Comparison of ENCODE assay signal across 21 mouse cellular contexts in genomic region chr17:26028261-26028660, GRCm38 (mm10). TPM values are rescaled to one million over a fixed set of nuclear protein-coding genes. Genes with fewer than 3 reads are reported as not detected.
DNase-seq lines count a peak whose midpoint lies in the region; ATAC-seq and TF ChIP-seq lines count a peak whose summit lies in the region.
"Had no signal": no experiment of that assay in that cellular context is flagged by ENCODE, and none has a peak within 500 bp of the region (broad histone marks: within the 10 kb centered on the region; RNA-seq: fewer than 3 reads in every experiment).

No protein-coding gene starts in this region.

- no peak for TF ChIP-seq POLR2A in CH12.LX (IDR thresholded peaks at IDR 0.05; ENCODE audit: low read depth, low read length)

- peaks cover 38% of the 10 kb centered on the region for H3K36me3 ChIP-seq in forebrain, embryonic 12.5 days (replicated peaks)
- H3K36me3 ChIP-seq in forebrain, embryonic 11.5 days (ENCODE audit: control insufficient read depth, insufficient read depth, low read length) = peaks cover 2% of the 10 kb centered on the region; the same call in 1 of the 2 replicates
- H3K36me3 ChIP-seq in hindbrain, embryonic 13.5 days = peaks cover 39% of the 10 kb centered on the region
- peaks cover 34% of the 10 kb centered on the region for H3K36me3 ChIP-seq in hindbrain, embryonic 14.5 days (replicated peaks; ENCODE audit: control insufficient read depth, insufficient read depth)
- H3K36me3 ChIP-seq in CH12.LX (replicated peaks in 1 of 2; ENCODE audit: control insufficient read depth in 1 of 2, insufficient read depth in 1 of 2, low read length in 1 of 2) = peaks cover 4 to 31% of the 10 kb centered on the region in 2 experiments
- H3K36me3 ChIP-seq in limb, embryonic 10.5 days = peaks cover 56% of the 10 kb centered on the region
- H3K36me3 ChIP-seq: intestine, embryonic 15.5 days had no signal

- no peak overlapping the region for H3K9ac ChIP-seq in forebrain, embryonic 12.5 days
- no peak overlapping the region for H3K9ac ChIP-seq in forebrain, embryonic 11.5 days (ENCODE audit: low read length)
- H3K9ac ChIP-seq in hindbrain, embryonic 13.5 days = no peak overlapping the region
- H3K9ac ChIP-seq in hindbrain, embryonic 14.5 days = no peak overlapping the region
- H3K9ac ChIP-seq in CH12.LX (ENCODE audit: insufficient read depth, low read depth) = no peak overlapping the region
- H3K9ac ChIP-seq: embryonic facial prominence, embryonic 12.5 days; intestine, embryonic 15.5 days had no signal

- 90% methylated on average over 4 of the region's 4 CpGs for WGBS in forebrain, embryonic 12.5 days
- WGBS in forebrain, embryonic 11.5 days = 94% methylated on average over 4 of the region's 4 CpGs
- WGBS in hindbrain, embryonic 13.5 days = 82% methylated on average over 4 of the region's 4 CpGs
- 88% methylated on average over 4 of the region's 4 CpGs for WGBS in hindbrain, embryonic 14.5 days
- whole genome bisulfite sequencing in limb, embryonic 10.5 days = 87% methylated on average over 4 of the region's 4 CpGs

- no peak for ATAC-seq in forebrain, embryonic 12.5 days (ENCODE audit: low FRiP score)
- ATAC-seq in forebrain, embryonic 11.5 days (replicated peaks; ENCODE audit: low FRiP score) = no peak
- no peak for ATAC-seq in hindbrain, embryonic 13.5 days (ENCODE audit: low FRiP score)
- ATAC-seq in hindbrain, embryonic 14.5 days (ENCODE audit: low FRiP score) = no peak
- ATAC-seq: forebrain, embryonic 14.5 days; intestine, embryonic 15.5 days had no signal

- no peak for TF ChIP-seq CTCF in left cerebral cortex, adult 2 months (IDR thresholded peaks at IDR 0.05)
- TF ChIP-seq CTCF in CH12.LX (conservative IDR thresholded peaks at IDR 0.05 in 1 of 2, IDR thresholded peaks at IDR 0.05 in 1 of 2; ENCODE audit: low read depth in 2 of 2, low read length in 2 of 2) = no peak

- no peak overlapping the region for H3K4me3 ChIP-seq in forebrain, embryonic 12.5 days (replicated peaks)
- H3K4me3 ChIP-seq in forebrain, embryonic 11.5 days (ENCODE audit: low read depth, low read length) = no peak overlapping the region
- no peak overlapping the region for H3K4me3 ChIP-seq in hindbrain, embryonic 13.5 days
- no peak overlapping the region for H3K4me3 ChIP-seq in hindbrain, embryonic 14.5 days (replicated peaks; ENCODE audit: low read length)
- no peak overlapping the region for H3K4me3 ChIP-seq in left cerebral cortex, adult 2 months
- no peak overlapping the region for H3K4me3 ChIP-seq in CH12.LX (replicated peaks in 1 of 3; ENCODE audit: low read depth in 2 of 3, low read length in 2 of 3, poor library complexity in 1 of 3)
- H3K4me3 ChIP-seq in limb, embryonic 10.5 days = no peak overlapping the region
- H3K4me3 ChIP-seq: embryonic facial prominence, embryonic 12.5 days; intestine, embryonic 15.5 days had no signal

- no peaks in the 10 kb centered on the region for H3K4me1 ChIP-seq in forebrain, embryonic 12.5 days
- H3K4me1 ChIP-seq in forebrain, embryonic 11.5 days (replicated peaks; ENCODE audit: control insufficient read depth, insufficient read depth, low read length) = no peaks in the 10 kb centered on the region
- 0 out of 2 replicates have a peak, but pooled peaks cover 5% of the 10 kb centered on the region for H3K4me1 ChIP-seq in hindbrain, embryonic 13.5 days (replicated peaks)
- no peaks in the 10 kb centered on the region for H3K4me1 ChIP-seq in hindbrain, embryonic 14.5 days (replicated peaks; ENCODE audit: control insufficient read depth, insufficient read depth, low read length)
- H3K4me1 ChIP-seq in CH12.LX (ENCODE audit: control insufficient read depth in 1 of 2, insufficient read depth in 2 of 2) = peaks cover 8 to 31% of the 10 kb centered on the region in 2 experiments
- H3K4me1 ChIP-seq in limb, embryonic 10.5 days = no peaks in the 10 kb centered on the region
- H3K4me1 ChIP-seq: embryonic facial prominence, embryonic 12.5 days; intestine, embryonic 15.5 days had no signal

- no peaks in the 10 kb centered on the region for H3K9me3 ChIP-seq in forebrain, embryonic 12.5 days
- no peaks in the 10 kb centered on the region for H3K9me3 ChIP-seq in forebrain, embryonic 11.5 days (ENCODE audit: control insufficient read depth, low read length)
- no peaks in the 10 kb centered on the region for H3K9me3 ChIP-seq in hindbrain, embryonic 13.5 days
- no peaks in the 10 kb centered on the region for H3K9me3 ChIP-seq in hindbrain, embryonic 14.5 days (ENCODE audit: control insufficient read depth, low read length)
- no peaks in the 10 kb centered on the region for H3K9me3 ChIP-seq in CH12.LX (replicated peaks; ENCODE audit: low read length)
- H3K9me3 ChIP-seq in limb, embryonic 10.5 days (replicated peaks) = no peaks in the 10 kb centered on the region
- H3K9me3 ChIP-seq: embryonic facial prominence, embryonic 12.5 days; intestine, embryonic 15.5 days had no signal

- dilution Hi-C loops in CH12.LX (cut with MboI; ENCODE audit: extremely low pct_ligation_motif_present, extremely low pct_unique_long_range_greater_than_20kb, low sequenced_read_pairs) = no loop called here

- no peak for TF ChIP-seq RAD21 in CH12.LX (IDR thresholded peaks at IDR 0.05; ENCODE audit: low read depth, low read length)

- no peak overlapping the region for H3K4me2 ChIP-seq in forebrain, embryonic 12.5 days
- no peak overlapping the region for H3K4me2 ChIP-seq in forebrain, embryonic 11.5 days (ENCODE audit: low read depth, low read length, severe bottlenecking)
- no peak overlapping the region for H3K4me2 ChIP-seq in hindbrain, embryonic 13.5 days
- no peak overlapping the region for H3K4me2 ChIP-seq in hindbrain, embryonic 14.5 days (replicated peaks)
- H3K4me2 ChIP-seq in CH12.LX (ENCODE audit: insufficient read depth, low read depth, poor library complexity, severe bottlenecking) = peak overlapping the region; percentile 42; the same call in 1 of the 2 replicates
- H3K4me2 ChIP-seq: embryonic facial prominence, embryonic 12.5 days; intestine, embryonic 15.5 days had no signal

- peak; percentile 41 for TF ChIP-seq EP300 in CH12.LX (IDR thresholded peaks at IDR 0.05; ENCODE audit: low read length)

- H3K27ac ChIP-seq in forebrain, embryonic 12.5 days = 0 out of 2 replicates have a peak overlapping the region, but pooled peaks have one; percentile 46
- no peak overlapping the region for H3K27ac ChIP-seq in forebrain, embryonic 11.5 days (ENCODE audit: low read depth, low read length)
- peak overlapping the region; percentile 63 for H3K27ac ChIP-seq in hindbrain, embryonic 13.5 days
- H3K27ac ChIP-seq in hindbrain, embryonic 14.5 days = no peak overlapping the region
- H3K27ac ChIP-seq in left cerebral cortex, adult 2 months = peak overlapping the region; percentile 44
- 0 out of 2 replicates have a peak overlapping the region, but pooled peaks have one; percentile 34 for H3K27ac ChIP-seq in CH12.LX (ENCODE audit: insufficient read depth, low read depth)
- no peak overlapping the region for H3K27ac ChIP-seq in limb, embryonic 10.5 days
- H3K27ac ChIP-seq: embryonic facial prominence, embryonic 12.5 days; intestine, embryonic 15.5 days had no signal

- DNase-seq in forebrain, embryonic 11.5 days (ENCODE audit: low spot score) = no peak
- no peak for DNase-seq in hindbrain, embryonic 14.5 days (ENCODE audit: low spot score)
- DNase-seq in left cerebral cortex, adult 2 months (ENCODE audit: extremely low spot score in 1 of 2, low spot score in 2 of 2) = no peak
- no peak for DNase-seq in left cerebral cortex, adult 11 months (ENCODE audit: low spot score)
- DNase-seq in CH12.LX (ENCODE audit: extremely low read depth) = peak; percentile 48
- no peak for DNase-seq in limb, embryonic 10.5 days (ENCODE audit: low spot score)
- DNase-seq: adrenal gland, adult 2 months; adrenal gland, postnatal 25 days; cerebellum, adult 11 months; cerebellum, adult 9-10 months; cerebellum, postnatal 25 days; gastrocnemius, postnatal 36 days; heart, adult 11 months; heart, postnatal 10 days; heart, postnatal 4 days; kidney, adult 18-20 months had no signal

- in situ Hi-C loops in CH12.LX (cut with MboI; ENCODE audit: low pct_ligation_motif_present, low pct_unique_long_range_greater_than_20kb, low sequenced_read_pairs) = no loop called here

- intact Hi-C loops in left cerebral cortex, adult 2 months (cut with DNase I) = no loop called here

- no peaks in the 10 kb centered on the region for H3K79me2 ChIP-seq in CH12.LX (replicated peaks; ENCODE audit: control insufficient read depth, extremely low read depth, insufficient read depth, poor library complexity, severe bottlenecking)

- H3K27me3 ChIP-seq in forebrain, embryonic 12.5 days = no peaks in the 10 kb centered on the region
- H3K27me3 ChIP-seq in forebrain, embryonic 11.5 days (ENCODE audit: control insufficient read depth, insufficient read depth, low read length) = no peaks in the 10 kb centered on the region
- H3K27me3 ChIP-seq in hindbrain, embryonic 13.5 days = no peaks in the 10 kb centered on the region
- H3K27me3 ChIP-seq in hindbrain, embryonic 14.5 days (ENCODE audit: control insufficient read depth, insufficient read depth, low read length) = no peaks in the 10 kb centered on the region
- no peaks in the 10 kb centered on the region for H3K27me3 ChIP-seq in CH12.LX (replicated peaks)
- no peaks in the 10 kb centered on the region for H3K27me3 ChIP-seq in limb, embryonic 10.5 days (ENCODE audit: low read depth, poor library complexity, severe bottlenecking)
- H3K27me3 ChIP-seq: embryonic facial prominence, embryonic 12.5 days; intestine, embryonic 15.5 days had no signal

RNA-seq across cellular contexts. Expression of gene Rab11fip3, which starts 41.1 kb away (rescaled TPM):
- polyA plus RNA-seq in forebrain, embryonic 12.5 days (2016; fragmentation: Nextera tagmentation; extraction: Ambion mirVana) = 39.3 and 39.8 TPM in 2 replicates
- polyA plus RNA-seq in forebrain, embryonic 11.5 days (2014; fragmentation: Nextera tagmentation; extraction: Ambion mirVana) = 31.3 and 35.1 TPM in 2 replicates
- polyA plus RNA-seq in hindbrain, embryonic 13.5 days (2015; fragmentation: Nextera tagmentation; extraction: Ambion mirVana) = 28.7 and 29.5 TPM in 2 replicates
- 27.4 and 29.5 TPM in 2 replicates for polyA plus RNA-seq in hindbrain, embryonic 14.5 days (2014; fragmentation: Nextera tagmentation; extraction: Ambion mirVana)
- total RNA-seq in left cerebral cortex, adult 2 months (2021) = 100 to 1,000 TPM; 114 to 119 TPM
- total RNA-seq in CH12.LX (2012; rRNA removed) (3.1 and 4.6 TPM in 2 replicates), CH12.LX (2014; rRNA removed) (3.1 and 3.5 TPM in 2 replicates)
- 7.6 and 7.8 TPM in 2 replicates for polyA plus RNA-seq in CH12.LX (2012; ENCODE audit: insufficient read length, low read depth)
- 20.9 and 22.1 TPM in 2 replicates for polyA plus RNA-seq in limb, embryonic 10.5 days (2016; fragmentation: Nextera tagmentation; extraction: Ambion mirVana)

RNA-seq across cellular contexts. Expression of gene Capn15, which starts 42.7 kb away (rescaled TPM):
- polyA plus RNA-seq in forebrain, embryonic 12.5 days (2016; fragmentation: Nextera tagmentation; extraction: Ambion mirVana) = 30.6 and 31.7 TPM in 2 replicates
- 31.4 and 33.1 TPM in 2 replicates for polyA plus RNA-seq in forebrain, embryonic 11.5 days (2014; fragmentation: Nextera tagmentation; extraction: Ambion mirVana)
- polyA plus RNA-seq in hindbrain, embryonic 13.5 days (2015; fragmentation: Nextera tagmentation; extraction: Ambion mirVana) = 20.4 and 21.6 TPM in 2 replicates
- polyA plus RNA-seq in hindbrain, embryonic 14.5 days (2014; fragmentation: Nextera tagmentation; extraction: Ambion mirVana) = 21.5 and 27.5 TPM in 2 replicates
- total RNA-seq in left cerebral cortex, adult 2 months (2021) = 10 to 100 TPM; 53.9 to 59.3 TPM
- 6.0 and 7.5 TPM in 2 replicates for total RNA-seq in CH12.LX (2012; rRNA removed)
- 1.5 and 2.1 TPM in 2 replicates for total RNA-seq in CH12.LX (2014; rRNA removed)
- 11.4 and 11.5 TPM in 2 replicates for polyA plus RNA-seq in CH12.LX (2012; ENCODE audit: insufficient read length, low read depth)
- polyA plus RNA-seq in limb, embryonic 10.5 days (2016; fragmentation: Nextera tagmentation; extraction: Ambion mirVana) = 38.7 and 38.9 TPM in 2 replicates

Comparison
In these comparisons a context has a peak if more than half of its experiments do, and no peak if none do; other contexts are left out.
1. H3K27ac ChIP-seq: peak in forebrain, embryonic 12.5 days (single experiment), hindbrain, embryonic 13.5 days (single experiment), left cerebral cortex, adult 2 months (single experiment) and CH12.LX (single experiment); none in forebrain, embryonic 11.5 days (single experiment), hindbrain, embryonic 14.5 days (single experiment) and limb, embryonic 10.5 days (single experiment).